Mouse (Mus musculus) kidney, embryonic 15.5 days (tissue): Measurements from ENCODE around the gene Cd44. TPM values are rescaled to one million over a fixed set of nuclear protein-coding genes. Genes with fewer than 3 reads are reported as not detected.

Experiments
- ATAC-seq: fragments of 200-750 bp; cut with Nextera tagmentation; replicated peaks from 2 replicates; pipeline ENCODE4 v1.8.0; 2017; ENCODE audit warnings: moderate TSS enrichment; ENCODE audit not compliant: low FRiP score
- H3K27ac ChIP-seq: fragments of 300-500 bp; sonication (generic); 2 replicates; pipeline ENCODE4 v1.5.1; 2015; ENCODE audit warnings: mild to moderate bottlenecking, inconsistent platforms
- H3K27me3 ChIP-seq: fragments of 300-500 bp; sonication (generic); 2 replicates; pipeline ENCODE4 v1.6.1; 2015; ENCODE audit warnings: inconsistent platforms
- H3K36me3 ChIP-seq: fragments of 300-500 bp; sonication (generic); 2 replicates; pipeline ENCODE4 v1.6.1; 2015; ENCODE audit warnings: inconsistent platforms
- H3K4me1 ChIP-seq: fragments of 300-500 bp; sonication (generic); 2 replicates; pipeline ENCODE4 v1.6.1; 2015; ENCODE audit warnings: inconsistent platforms
- H3K4me2 ChIP-seq: fragments of 300-500 bp; sonication (generic); 2 replicates; pipeline ENCODE4 v1.6.1; 2015; ENCODE audit warnings: moderate library complexity, mild to moderate bottlenecking, inconsistent platforms
- H3K4me3 ChIP-seq: fragments of 300-500 bp; sonication (generic); replicated peaks from 2 replicates; pipeline ENCODE4 v1.5.1; 2015; ENCODE audit warnings: mild to moderate bottlenecking, inconsistent platforms
- H3K9ac ChIP-seq: fragments of 300-500 bp; sonication (generic); 2 replicates; pipeline ENCODE4 v1.6.1; 2015; ENCODE audit warnings: mild to moderate bottlenecking, inconsistent platforms
- H3K9me3 ChIP-seq: fragments of 300-500 bp; sonication (generic); replicated peaks from 2 replicates; pipeline ENCODE4 v1.6.1; 2016; ENCODE audit warnings: inconsistent platforms
- WGBS: fragments of 180-500 bp; shearing (Covaris S2); methylation state at CpG from one replicate; pipeline ENCODE4 v1.1.7; 2015; ENCODE audit warnings: mixed read lengths; 5-methylcytosine and 5-hydroxymethylcytosine counted together
- polyA plus RNA-seq: library from polyadenylated mRNA; unstranded; fragments of >200 nt; fragmentation: Nextera tagmentation; extraction: Ambion mirVana; gene quantifications from 2 replicates; pipeline ENCODE4 v1.2.1, GENCODE M21; 2015

The Cd44 gene
- polyA plus RNA-seq, 1 experiment from 2014 or later = 5.5 TPM

- Histone ChIP-seq H3K27me3 (no peaks in the 10 kb centered on the region), H3K36me3 (no peaks in the 10 kb centered on the region), H3K9ac (no peak overlapping the region), H3K27ac (no peak overlapping the region), H3K9me3 (no peaks in the 10 kb centered on the region), H3K4me1 (0 out of 2 replicates have a peak, but pooled peaks cover 3% of the 10 kb centered on the region), H3K4me2 (no peak overlapping the region), H3K4me3 (no peak overlapping the region)
- no peak for ATAC-seq
- WGBS = 50% methylated on average over 3 of the region's 3 CpGs
Observed at GRCm38 (mm10) chr2:102934834-102935233, 33.4 kb upstream of the Cd44 start.

- Histone ChIP-seq H3K9ac (no peak overlapping the region), H3K4me1 (0 out of 2 replicates have a peak, but pooled peaks cover 3% of the 10 kb centered on the region), H3K27me3 (no peaks in the 10 kb centered on the region), H3K9me3 (no peaks in the 10 kb centered on the region), H3K4me2 (no peak overlapping the region), H3K36me3 (no peaks in the 10 kb centered on the region), H3K27ac (no peak overlapping the region), H3K4me3 (no peak overlapping the region)
- ATAC-seq = no peak
Observed at GRCm38 (mm10) chr2:102933787-102934186, 32.3 kb upstream of the Cd44 start.

GRCm38 (mm10) chr2:102933142-102933541 lies 31.7 kb upstream of the Cd44 start:
- Histone ChIP-seq H3K27me3 (no peaks in the 10 kb centered on the region), H3K4me1 (0 out of 2 replicates have a peak, but pooled peaks cover 3% of the 10 kb centered on the region), H3K36me3 (no peaks in the 10 kb centered on the region), H3K9ac (no peak overlapping the region), H3K9me3 (no peaks in the 10 kb centered on the region), H3K27ac (no peak overlapping the region), H3K4me3 (no peak overlapping the region), H3K4me2 (no peak overlapping the region)
- WGBS = 59% methylated on average over 4 of the region's 4 CpGs
- no peak for ATAC-seq

GRCm38 (mm10) chr2:102932667-102933066 lies 31.2 kb upstream of the Cd44 start:
- ATAC-seq = no peak

GRCm38 (mm10) chr2:102928211-102928610 lies 26.7 kb upstream of the Cd44 start:
- H3K27me3 ChIP-seq = no peaks in the 10 kb centered on the region
- H3K9me3 ChIP-seq = no peaks in the 10 kb centered on the region
- no peaks in the 10 kb centered on the region for H3K36me3 ChIP-seq
- H3K4me3 ChIP-seq = no peak overlapping the region
- 0 out of 2 replicates have a peak, but pooled peaks cover 3% of the 10 kb centered on the region for H3K4me1 ChIP-seq
- no peak overlapping the region for H3K9ac ChIP-seq
- no peak overlapping the region for H3K27ac ChIP-seq
- H3K4me2 ChIP-seq = no peak overlapping the region
- no peak for ATAC-seq

More at GRCm38 (mm10) chr2:102932667-102933066, 31.2 kb upstream of the Cd44 start:
- Histone ChIP-seq H3K9me3 (no peaks in the 10 kb centered on the region), H3K4me2 (no peak overlapping the region), H3K9ac (no peak overlapping the region), H3K36me3 (no peaks in the 10 kb centered on the region), H3K4me1 (0 out of 2 replicates have a peak, but pooled peaks cover 3% of the 10 kb centered on the region), H3K27me3 (no peaks in the 10 kb centered on the region), H3K4me3 (no peak overlapping the region), H3K27ac (no peak overlapping the region)
- 14% methylated on average over 1 of the region's 1 CpGs for WGBS

GRCm38 (mm10) chr2:102924480-102924879 lies 23.0 kb upstream of the Cd44 start:
- H3K9ac ChIP-seq = no peak overlapping the region
- H3K9me3 ChIP-seq = no peaks in the 10 kb centered on the region
- H3K4me2 ChIP-seq = no peak overlapping the region
- WGBS = 71% methylated on average over 1 of the region's 1 CpGs
- H3K4me1 ChIP-seq = no peaks in the 10 kb centered on the region
- no peak overlapping the region for H3K27ac ChIP-seq
- H3K27me3 ChIP-seq = no peaks in the 10 kb centered on the region
- no peaks in the 10 kb centered on the region for H3K36me3 ChIP-seq
- no peak for ATAC-seq
- no peak overlapping the region for H3K4me3 ChIP-seq

- H3K36me3 ChIP-seq = no peaks in the 10 kb centered on the region
- H3K4me1 ChIP-seq = no peaks in the 10 kb centered on the region
- no peak for ATAC-seq
- no peak overlapping the region for H3K9ac ChIP-seq
- 73% methylated on average over 3 of the region's 3 CpGs for WGBS
- no peak overlapping the region for H3K4me2 ChIP-seq
- no peak overlapping the region for H3K27ac ChIP-seq
- H3K27me3 ChIP-seq = no peaks in the 10 kb centered on the region
- no peak overlapping the region for H3K4me3 ChIP-seq
- H3K9me3 ChIP-seq = no peaks in the 10 kb centered on the region
Observed at GRCm38 (mm10) chr2:102923682-102924081, 22.2 kb upstream of the Cd44 start.

- no peaks in the 10 kb centered on the region for H3K36me3 ChIP-seq
- no peaks in the 10 kb centered on the region for H3K4me1 ChIP-seq
- H3K9ac ChIP-seq = no peak overlapping the region
- H3K4me2 ChIP-seq = no peak overlapping the region
- ATAC-seq = no peak
- H3K9me3 ChIP-seq = no peaks in the 10 kb centered on the region
- H3K27ac ChIP-seq = no peak overlapping the region
- no peak overlapping the region for H3K4me3 ChIP-seq
- 85% methylated on average over 3 of the region's 3 CpGs for WGBS
- H3K27me3 ChIP-seq = no peaks in the 10 kb centered on the region
Observed at GRCm38 (mm10) chr2:102922066-102922465, 20.6 kb upstream of the Cd44 start.

GRCm38 (mm10) chr2:102918301-102918700 lies 16.8 kb upstream of the Cd44 start:
- no peak overlapping the region for H3K4me2 ChIP-seq
- H3K27me3 ChIP-seq = no peaks in the 10 kb centered on the region
- WGBS = 88% methylated on average over 1 of the region's 1 CpGs
- H3K27ac ChIP-seq = no peak overlapping the region
- no peak for ATAC-seq
- no peaks in the 10 kb centered on the region for H3K4me1 ChIP-seq
- no peaks in the 10 kb centered on the region for H3K9me3 ChIP-seq
- H3K4me3 ChIP-seq = no peak overlapping the region
- no peaks in the 10 kb centered on the region for H3K36me3 ChIP-seq
- no peak overlapping the region for H3K9ac ChIP-seq

- no peak overlapping the region for H3K4me3 ChIP-seq
- H3K4me1 ChIP-seq = no peaks in the 10 kb centered on the region
- no peak for ATAC-seq
- no peaks in the 10 kb centered on the region for H3K27me3 ChIP-seq
- no peaks in the 10 kb centered on the region for H3K36me3 ChIP-seq
- H3K4me2 ChIP-seq = no peak overlapping the region
- H3K9ac ChIP-seq = no peak overlapping the region
- H3K9me3 ChIP-seq = no peaks in the 10 kb centered on the region
- H3K27ac ChIP-seq = no peak overlapping the region
- WGBS = 72% methylated on average over 3 of the region's 3 CpGs
Observed at GRCm38 (mm10) chr2:102916596-102916995, 15.1 kb upstream of the Cd44 start.

- no peak overlapping the region for H3K4me3 ChIP-seq
- H3K4me2 ChIP-seq = no peak overlapping the region
- no peaks in the 10 kb centered on the region for H3K4me1 ChIP-seq
- 80% methylated on average over 5 of the region's 5 CpGs for WGBS
- H3K9ac ChIP-seq = no peak overlapping the region
- no peak for ATAC-seq
- no peaks in the 10 kb centered on the region for H3K27me3 ChIP-seq
- no peak overlapping the region for H3K27ac ChIP-seq
- no peaks in the 10 kb centered on the region for H3K36me3 ChIP-seq
- H3K9me3 ChIP-seq = no peaks in the 10 kb centered on the region
Observed at GRCm38 (mm10) chr2:102914675-102915074, 13.2 kb upstream of the Cd44 start.

GRCm38 (mm10) chr2:102913833-102914545 lies 12.5 kb upstream of the Cd44 start:
- H3K4me3 ChIP-seq = no peak overlapping the region
- no peaks in the 10 kb centered on the region for H3K4me1 ChIP-seq
- H3K27me3 ChIP-seq = no peaks in the 10 kb centered on the region
- H3K4me2 ChIP-seq = no peak overlapping the region
- H3K27ac ChIP-seq = no peak overlapping the region
- no peaks in the 10 kb centered on the region for H3K36me3 ChIP-seq
- no peak overlapping the region for H3K9ac ChIP-seq
- H3K9me3 ChIP-seq = no peaks in the 10 kb centered on the region
- 75% methylated on average over 11 of the region's 11 CpGs for WGBS
- no peak for ATAC-seq

- H3K9ac ChIP-seq = no peak overlapping the region
- 44% methylated on average over 2 of the region's 2 CpGs for WGBS
- no peak overlapping the region for H3K4me2 ChIP-seq
- H3K27me3 ChIP-seq = no peaks in the 10 kb centered on the region
- H3K9me3 ChIP-seq = no peaks in the 10 kb centered on the region
- ATAC-seq = no peak
- H3K36me3 ChIP-seq = no peaks in the 10 kb centered on the region
- no peak overlapping the region for H3K4me3 ChIP-seq
- no peaks in the 10 kb centered on the region for H3K4me1 ChIP-seq
- no peak overlapping the region for H3K27ac ChIP-seq
Observed at GRCm38 (mm10) chr2:102912951-102913350, 11.5 kb upstream of the Cd44 start.
